Mouse (Mus musculus): Measurements from ENCODE around the gene Dnajc5.
A peak's percentile ranks its signal among the peaks of the same experiment; 100 is the strongest.

Gene Dnajc5

GRCm38 (mm10) chr2:181591528-181592085 is 71.3 kb downstream of the Dnajc5 start, which contains the start of gene Prpf6:
Gene Prpf6 (plus strand): TSS chr2:181591868.
- peak; percentile 38 to 51 for DNase-seq

- peak; percentile 68 to 76 for DNase-seq
These were observed 72.2 kb downstream of the Dnajc5 start, which contains the start of gene Zfp512b for GRCm38 (mm10) chr2:181592231-181593041. Gene Zfp512b (minus strand): TSS chr2:181592803.

GRCm38 (mm10) chr2:181593042-181593421 is 72.7 kb downstream of the Dnajc5 start:
- no peak for DNase-seq

- DNase-seq = no peak
These were observed 73.7 kb downstream of the Dnajc5 start for GRCm38 (mm10) chr2:181593937-181594336.

GRCm38 (mm10) chr2:181594946-181595696 is 74.8 kb downstream of the Dnajc5 start:
- DNase-seq = no peak

GRCm38 (mm10) chr2:181596221-181596960 is 76.1 kb downstream of the Dnajc5 start:
- DNase-seq = no peak

GRCm38 (mm10) chr2:181597378-181598061 is 77.2 kb downstream of the Dnajc5 start:
- DNase-seq = no peak

- peak; percentile 59 to 73 for DNase-seq
These were observed 78.4 kb downstream of the Dnajc5 start, which contains the start of gene Samd10 for GRCm38 (mm10) chr2:181598454-181599351. Gene Samd10 (minus strand): TSS chr2:181599212.

GRCm38 (mm10) chr2:181600226-181600758 is 80.0 kb downstream of the Dnajc5 start:
- no peak for DNase-seq

GRCm38 (mm10) chr2:181600828-181601750 is 80.8 kb downstream of the Dnajc5 start:
- DNase-seq = peak; percentile 95 to 96

- DNase-seq = no peak
These were observed 81.5 kb downstream of the Dnajc5 start for GRCm38 (mm10) chr2:181601751-181602145.

- no peak for DNase-seq
These were observed 82.1 kb downstream of the Dnajc5 start for GRCm38 (mm10) chr2:181602367-181602766.

All from thymus, postnatal 36 days (tissue).